Mouse (Mus musculus) CH12.LX (cell line): ENCODE measurements at regions not wholly inside any gene's neighbourhood (a gene's known extent, or its start where the extent isn't known, plus 50 kb on each side); places are given as distances from the start of the nearest gene placed in this dataset.

Experiments used
- DNase-seq: peaks from one replicate; pipeline ENCODE4 v3.0.0-alpha.2; 2013; ENCODE audit errors: extremely low read depth
- H3K27ac ChIP-seq: 2 replicates; pipeline ENCODE4 v1.5.1; 2012; ENCODE audit warnings: low read depth, mild to moderate bottlenecking, control low read depth, moderate library complexity; ENCODE audit not compliant: insufficient read depth
- H3K27me3 ChIP-seq: replicated peaks from 2 replicates; pipeline ENCODE3; 2012; ENCODE audit warnings: inconsistent platforms
- H3K36me3 ChIP-seq, 2 experiments: replicated peaks in 1 of 2; 2 replicates each; pipeline versions ENCODE3 to v1.6.1; 2012; ENCODE audit warnings: inconsistent platforms in 1 of 2, low read length in 1 of 2, mild to moderate bottlenecking in 1 of 2, mixed read lengths in 1 of 2, moderate library complexity in 1 of 2; ENCODE audit not compliant: control insufficient read depth in 1 of 2, insufficient read depth in 1 of 2
- H3K4me1 ChIP-seq, 2 experiments: 2 replicates each; pipeline ENCODE4 v1.6.1; 2012; ENCODE audit warnings: inconsistent platforms in 1 of 2, moderate library complexity in 1 of 2; ENCODE audit not compliant: insufficient read depth in 2 of 2, control insufficient read depth in 1 of 2
- H3K4me2 ChIP-seq: 2 replicates; pipeline ENCODE4 v1.6.1; 2012; ENCODE audit warnings: low read depth, mild to moderate bottlenecking, control low read depth; ENCODE audit not compliant: poor library complexity, insufficient read depth, severe bottlenecking
- H3K4me3 ChIP-seq, 3 experiments: fragments of 150-350 bp in 1 of 3; sonication (generic) in 1 of 3; replicated peaks in 1 of 3; 2 replicates each; pipeline versions ENCODE3 to v1.5.1; 2011 to 2012; ENCODE audit warnings: low read depth in 2 of 3, low read length in 2 of 3, mild to moderate bottlenecking in 2 of 3, moderate library complexity in 2 of 3, control low read depth in 1 of 3, improper control_type of control experiment in 1 of 3, inconsistent platforms in 1 of 3, mixed read lengths in 1 of 3; ENCODE audit not compliant: poor library complexity in 1 of 3
- H3K79me2 ChIP-seq: replicated peaks from 2 replicates; pipeline ENCODE4 v1.6.1; 2012; ENCODE audit warnings: mild to moderate bottlenecking, moderate library complexity; ENCODE audit not compliant: control insufficient read depth, poor library complexity, insufficient read depth, severe bottlenecking; ENCODE audit errors: extremely low read depth
- H3K9ac ChIP-seq: 2 replicates; pipeline ENCODE4 v1.6.1; 2012; ENCODE audit warnings: low read depth, mild to moderate bottlenecking, control low read depth, moderate library complexity; ENCODE audit not compliant: insufficient read depth
- H3K9me3 ChIP-seq: replicated peaks from 2 replicates; pipeline ENCODE3; 2012; ENCODE audit warnings: low read length, inconsistent platforms, mixed read lengths
- BHLHE40 ChIP-seq: IDR thresholded peaks from 2 replicates; pipeline ENCODE4 v1.6.1; 2011; ENCODE audit warnings: mild to moderate bottlenecking, low read depth, low read length, improper control_type of control experiment
- CHD1 ChIP-seq: IDR thresholded peaks from 2 replicates; pipeline ENCODE4 v1.6.1; 2012; ENCODE audit warnings: low read depth, low read length, improper control_type of control experiment, inconsistent platforms
- CTCF ChIP-seq, 2 experiments: IDR thresholded peaks in 1 of 2; conservative IDR thresholded peaks in 1 of 2; 2 replicates each; pipeline ENCODE4 v1.5.1; 2011 to 2012; ENCODE audit warnings: low read depth in 2 of 2, low read length in 2 of 2, improper control_type of control experiment in 1 of 2, inconsistent platforms in 1 of 2, mild to moderate bottlenecking in 1 of 2, moderate library complexity in 1 of 2
- E2F4 ChIP-seq: IDR thresholded peaks from 2 replicates; pipeline ENCODE4 v1.6.1; 2011; ENCODE audit warnings: low read depth, low read length, improper control_type of control experiment; ENCODE audit not compliant: insufficient replicate concordance
- EP300 ChIP-seq: IDR thresholded peaks from 2 replicates; pipeline ENCODE4 v1.6.1; 2011; ENCODE audit warnings: low read length, improper control_type of control experiment
- GABPA ChIP-seq: IDR thresholded peaks from 2 replicates; pipeline ENCODE4 v1.6.1; 2012; ENCODE audit warnings: low read depth, low read length, improper control_type of control experiment, inconsistent platforms; ENCODE audit not compliant: insufficient replicate concordance
- IRF4 ChIP-seq: IDR thresholded peaks from 2 replicates; pipeline ENCODE4 v1.6.1; 2014; ENCODE audit warnings: low read depth, mild to moderate bottlenecking, inconsistent platforms, low read length, improper control_type of control experiment
- JUN ChIP-seq: IDR thresholded peaks from 2 replicates; pipeline ENCODE4 v1.6.1; 2011; ENCODE audit warnings: low read depth, mild to moderate bottlenecking, low read length, improper control_type of control experiment, moderate library complexity; ENCODE audit not compliant: insufficient read depth
- KAT2A ChIP-seq: IDR thresholded peaks from 2 replicates; pipeline ENCODE4 v1.6.1; 2012; ENCODE audit warnings: low read length, improper control_type of control experiment, inconsistent platforms; ENCODE audit not compliant: insufficient replicate concordance
- MAFK ChIP-seq: IDR thresholded peaks from 2 replicates; pipeline ENCODE4 v1.6.1; 2011; ENCODE audit warnings: low read length, improper control_type of control experiment; ENCODE audit not compliant: insufficient replicate concordance
- MAZ ChIP-seq: IDR thresholded peaks from 2 replicates; pipeline ENCODE4 v1.6.1; 2012; ENCODE audit warnings: low read depth, mild to moderate bottlenecking, inconsistent platforms, low read length, improper control_type of control experiment, moderate library complexity
- MEF2A ChIP-seq: IDR thresholded peaks from 2 replicates; pipeline ENCODE4 v1.6.1; 2014; ENCODE audit warnings: low read depth, mild to moderate bottlenecking, inconsistent platforms, low read length, improper control_type of control experiment, borderline replicate concordance
- NELFE ChIP-seq: IDR thresholded peaks from 2 replicates; pipeline ENCODE4 v1.6.1; 2011; ENCODE audit warnings: low read depth, low read length, improper control_type of control experiment
- NRF1 ChIP-seq: IDR thresholded peaks from 2 replicates; pipeline ENCODE4 v1.6.1; 2014; ENCODE audit warnings: low read depth, mild to moderate bottlenecking, inconsistent platforms, low read length, improper control_type of control experiment, moderate library complexity
- PAX5 ChIP-seq: IDR thresholded peaks from 2 replicates; pipeline ENCODE4 v1.6.1; 2012; ENCODE audit warnings: low read length, inconsistent platforms, mixed read lengths
- POLR2A ChIP-seq: IDR thresholded peaks from 2 replicates; pipeline ENCODE4 v1.6.1; 2011; ENCODE audit warnings: low read depth, mild to moderate bottlenecking, improper control_type of control experiment, low read length
- POLR2AphosphoS2 ChIP-seq: IDR thresholded peaks from 2 replicates; pipeline ENCODE4 v1.6.1; 2011; ENCODE audit warnings: low read depth, low read length, improper control_type of control experiment
- RAD21 ChIP-seq: IDR thresholded peaks from 2 replicates; pipeline ENCODE4 v1.6.1; 2011; ENCODE audit warnings: low read depth, mild to moderate bottlenecking, low read length, improper control_type of control experiment, moderate library complexity
- RCOR1 ChIP-seq: conservative IDR thresholded peaks from 2 replicates; pipeline ENCODE4 v1.6.1; 2012; ENCODE audit warnings: low read depth, mild to moderate bottlenecking, inconsistent platforms, low read length, improper control_type of control experiment
- SIN3A ChIP-seq: IDR thresholded peaks from 2 replicates; pipeline ENCODE4 v1.6.1; 2012; ENCODE audit warnings: low read length, improper control_type of control experiment, inconsistent platforms
- TBP ChIP-seq: conservative IDR thresholded peaks from 2 replicates; pipeline ENCODE4 v1.6.1; 2011; ENCODE audit warnings: low read depth, low read length, improper control_type of control experiment
- UBTF ChIP-seq: IDR thresholded peaks from 2 replicates; pipeline ENCODE4 v1.6.1; 2012; ENCODE audit warnings: low read depth, mild to moderate bottlenecking, inconsistent platforms, low read length, improper control_type of control experiment, moderate library complexity
- USF1 ChIP-seq: IDR thresholded peaks from 2 replicates; pipeline ENCODE4 v1.6.1; 2014; ENCODE audit warnings: low read depth, mild to moderate bottlenecking, inconsistent platforms, low read length, improper control_type of control experiment
- USF2 ChIP-seq: conservative IDR thresholded peaks from 2 replicates; pipeline ENCODE4 v1.6.1; 2011; ENCODE audit warnings: low read depth, low read length, improper control_type of control experiment
- ZC3H11A ChIP-seq: IDR thresholded peaks from 2 replicates; pipeline ENCODE4 v1.6.1; 2012; ENCODE audit warnings: low read depth, mild to moderate bottlenecking, inconsistent platforms, low read length, improper control_type of control experiment
- ZKSCAN1 ChIP-seq: IDR thresholded peaks from 2 replicates; pipeline ENCODE4 v1.6.1; 2012; ENCODE audit warnings: low read depth, inconsistent platforms, low read length, improper control_type of control experiment, borderline replicate concordance
- ZMIZ1 ChIP-seq: IDR thresholded peaks from 2 replicates; pipeline ENCODE4 v1.6.1; 2012; ENCODE audit warnings: low read depth, mild to moderate bottlenecking, inconsistent platforms, low read length, improper control_type of control experiment
- dilution Hi-C: fragments of 300-500 bp; cut with MboI; formaldehyde crosslinking; loops from 2 replicates; pipeline ENCODE4 v1.14.3; 2020; ENCODE audit warnings: low sequenced_read_pairs; ENCODE audit not compliant: extremely low pct_unique_long_range_greater_than_20kb, extremely low pct_ligation_motif_present
- in situ Hi-C: fragments of 300-500 bp; cut with MboI; formaldehyde crosslinking; loops from 3 replicates; pipeline ENCODE4 v1.14.3; 2019; ENCODE audit warnings: low sequenced_read_pairs, low pct_ligation_motif_present, low pct_unique_long_range_greater_than_20kb, mixed read lengths

DNA sequence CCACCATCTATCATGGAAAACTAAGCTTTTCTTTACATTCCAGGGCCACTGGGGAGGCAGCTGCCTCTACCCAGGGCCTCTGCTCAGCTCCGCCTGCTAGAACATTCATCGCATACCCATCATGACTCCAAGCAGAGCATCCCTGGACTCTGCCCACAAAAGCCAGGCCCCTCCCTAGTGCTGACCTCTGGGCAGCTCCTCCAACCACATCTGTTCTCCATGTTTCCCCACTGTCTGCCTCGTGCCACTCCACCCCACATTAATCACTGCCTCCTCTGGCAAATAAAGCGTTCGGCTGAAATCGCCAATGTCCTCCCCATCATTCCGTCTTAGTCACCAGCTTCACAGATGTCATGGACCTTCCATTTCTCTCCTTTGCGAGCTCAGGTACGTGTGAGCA is 96.2 kb upstream of the Cops8 start:
- no peak for TF ChIP-seq MEF2A
- TF ChIP-seq RCOR1 = no peak
- no peak for TF ChIP-seq E2F4
- no peak for TF ChIP-seq JUN
- no peak for TF ChIP-seq ZKSCAN1
- no peak for TF ChIP-seq SIN3A
- no peak for TF ChIP-seq MAZ
- no peak for TF ChIP-seq PAX5
- TF ChIP-seq NRF1 = no peak
- no peak for TF ChIP-seq POLR2AphosphoS2
- TF ChIP-seq NELFE = no peak
- no peak for TF ChIP-seq EP300
- TF ChIP-seq CTCF (conservative IDR thresholded peaks at IDR 0.05 in 1 of 2, IDR thresholded peaks at IDR 0.05 in 1 of 2; ENCODE audit: low read depth in 2 of 2, low read length in 2 of 2) = no peak
- no peak for TF ChIP-seq BHLHE40
- no peak for TF ChIP-seq ZC3H11A
- TF ChIP-seq IRF4 = no peak
- no peak for TF ChIP-seq TBP
- TF ChIP-seq USF1 = no peak
- no peak for TF ChIP-seq POLR2A
- no peak overlapping the region for H3K27ac ChIP-seq
- H3K4me3 ChIP-seq = no peak overlapping the region
- H3K79me2 ChIP-seq = no peaks in the 10 kb centered on the region
- no peaks in the 10 kb centered on the region for H3K36me3 ChIP-seq
- no peak overlapping the region for H3K9ac ChIP-seq
- in situ Hi-C loops (no loop called here), dilution Hi-C loops (no loop called here)
- H3K9me3 ChIP-seq = peaks cover 3% of the 10 kb centered on the region
- H3K27me3 ChIP-seq = no peaks in the 10 kb centered on the region
- DNase-seq = no peak
- H3K4me2 ChIP-seq = no peak overlapping the region
- H3K4me1 ChIP-seq = peaks cover 2 to 23% of the 10 kb centered on the region in 2 experiments; a peak in 2 of 4 replicates

DNA sequence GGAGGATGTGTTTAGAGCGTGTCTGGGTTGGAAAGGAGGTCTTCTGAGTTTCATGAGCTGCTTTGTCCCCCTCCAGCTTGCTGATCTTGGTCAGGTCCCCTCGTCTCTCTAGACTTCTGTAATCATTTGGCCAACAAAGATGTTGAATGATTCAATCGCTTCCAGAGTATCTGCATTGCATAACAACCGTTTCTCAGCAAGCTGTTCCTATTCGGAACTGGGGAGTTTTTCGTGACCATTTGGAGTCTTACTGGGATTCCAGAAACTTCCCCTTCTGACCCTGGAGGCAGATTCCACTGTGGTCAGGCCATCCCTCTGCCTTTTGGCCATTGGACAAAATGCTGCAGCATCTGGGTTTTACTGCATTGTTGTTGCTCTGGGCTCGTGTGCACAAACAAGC is 93.4 kb upstream of the Cops8 start:
- Histone ChIP-seq H3K4me1 (peaks cover 2 to 19% of the 10 kb centered on the region in 2 experiments; a peak in 2 of 4 replicates), H3K27me3 (no peaks in the 10 kb centered on the region), H3K4me3 (no peak overlapping the region), H3K9ac (no peak overlapping the region), H3K27ac (no peak overlapping the region), H3K79me2 (no peaks in the 10 kb centered on the region), H3K9me3 (peaks cover 5% of the 10 kb centered on the region), H3K4me2 (no peak overlapping the region), H3K36me3 (no peaks in the 10 kb centered on the region)
- TF ChIP-seq RCOR1 (no peak), RAD21 (no peak), BHLHE40 (no peak), MEF2A (no peak), ZMIZ1 (no peak), SIN3A (no peak), NRF1 (no peak), KAT2A (no peak), USF2 (no peak), USF1 (no peak), UBTF (no peak), E2F4 (no peak), ZKSCAN1 (no peak), MAFK (no peak), GABPA (no peak), CHD1 (no peak), JUN (no peak)
- in situ Hi-C loops (no loop called here), dilution Hi-C loops (no loop called here)
- DNase-seq = no peak
